Mouse (Mus musculus): Measurements from ENCODE around the gene Kdm2b.

Kdm2b gene

GRCm38 (mm10) chr5:122843799-122844198 lies 145.8 kb downstream of the Kdm2b start:
- DNase-seq (ENCODE audit: low spot score): no peak

- DNase-seq (ENCODE audit: low spot score): no peak
These were observed 148.5 kb downstream of the Kdm2b start for GRCm38 (mm10) chr5:122841126-122841525.

GRCm38 (mm10) chr5:122832996-122833395 lies 156.6 kb downstream of the Kdm2b start:
- DNase-seq (ENCODE audit: low spot score): no peak

GRCm38 (mm10) chr5:122832536-122832935 lies 157.1 kb downstream of the Kdm2b start:
- no peak for DNase-seq (ENCODE audit: low spot score)

GRCm38 (mm10) chr5:122825099-122825498 lies 164.5 kb downstream of the Kdm2b start:
- no peak for DNase-seq (ENCODE audit: low spot score)

GRCm38 (mm10) chr5:122824450-122824849 lies 165.2 kb downstream of the Kdm2b start:
- no peak for DNase-seq (ENCODE audit: low spot score)

GRCm38 (mm10) chr5:122823976-122824375 lies 165.6 kb downstream of the Kdm2b start:
- DNase-seq (ENCODE audit: low spot score): no peak

GRCm38 (mm10) chr5:122822441-122822840 lies 167.2 kb downstream of the Kdm2b start:
- no peak for DNase-seq (ENCODE audit: low spot score)

GRCm38 (mm10) chr5:122821524-122821885 lies 168.1 kb downstream of the Kdm2b start:
- DNase-seq (ENCODE audit: low spot score): no peak

GRCm38 (mm10) chr5:122820777-122821523 lies 168.7 kb downstream of the Kdm2b start, which contains the start of gene Anapc5:
Anapc5 (minus strand) TSS chr5:122821339.
- peak; percentile 99 for DNase-seq (ENCODE audit: low spot score)

Data from adipocyte (in vitro differentiated cells).